Mouse (Mus musculus) adrenal gland, postnatal 36 days (tissue): ENCODE measurements around the gene Rnf212b. TPM values are rescaled to one million over a fixed set of nuclear protein-coding genes. Genes with fewer than 3 reads are reported as not detected.
A peak's percentile ranks its signal among the peaks of the same experiment; 100 is the strongest.

ENCODE experiments used
- DNase-seq, 2 experiments: peaks; one replicate each; pipeline ENCODE4 v3.0.0; 2021; ENCODE audit warnings: mixed read lengths in 1 of 2
- total RNA-seq, 2 experiments: library from RNA; stranded (reverse); gene quantifications; 2 replicates each; pipeline ENCODE4 v1.2.3; 2021

Rnf212b gene
- total RNA-seq, 2 experiments from 2014 or later = 0.43 to 0.56 TPM

DNA sequence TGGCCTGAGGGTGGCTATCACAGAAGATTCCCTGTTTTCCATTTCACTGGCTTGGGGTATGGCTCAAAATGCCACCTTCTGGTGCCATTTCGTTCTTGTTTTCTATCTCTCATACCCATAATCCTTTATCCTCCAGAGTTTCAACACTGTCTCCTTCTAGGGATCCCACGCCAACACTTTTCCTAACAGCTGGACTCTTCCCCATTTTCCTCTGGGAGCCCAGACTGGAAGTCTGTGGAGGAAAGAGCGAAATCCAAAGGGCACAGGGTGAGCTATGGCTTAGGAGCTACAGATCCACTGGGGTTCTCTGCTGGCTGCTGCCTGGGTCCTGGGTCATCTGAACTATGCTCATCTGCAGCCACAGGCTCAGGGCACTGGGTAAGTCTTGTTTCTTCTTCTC lies 60.2 kb downstream of the Rnf212b start:
- no peak for DNase-seq

DNA sequence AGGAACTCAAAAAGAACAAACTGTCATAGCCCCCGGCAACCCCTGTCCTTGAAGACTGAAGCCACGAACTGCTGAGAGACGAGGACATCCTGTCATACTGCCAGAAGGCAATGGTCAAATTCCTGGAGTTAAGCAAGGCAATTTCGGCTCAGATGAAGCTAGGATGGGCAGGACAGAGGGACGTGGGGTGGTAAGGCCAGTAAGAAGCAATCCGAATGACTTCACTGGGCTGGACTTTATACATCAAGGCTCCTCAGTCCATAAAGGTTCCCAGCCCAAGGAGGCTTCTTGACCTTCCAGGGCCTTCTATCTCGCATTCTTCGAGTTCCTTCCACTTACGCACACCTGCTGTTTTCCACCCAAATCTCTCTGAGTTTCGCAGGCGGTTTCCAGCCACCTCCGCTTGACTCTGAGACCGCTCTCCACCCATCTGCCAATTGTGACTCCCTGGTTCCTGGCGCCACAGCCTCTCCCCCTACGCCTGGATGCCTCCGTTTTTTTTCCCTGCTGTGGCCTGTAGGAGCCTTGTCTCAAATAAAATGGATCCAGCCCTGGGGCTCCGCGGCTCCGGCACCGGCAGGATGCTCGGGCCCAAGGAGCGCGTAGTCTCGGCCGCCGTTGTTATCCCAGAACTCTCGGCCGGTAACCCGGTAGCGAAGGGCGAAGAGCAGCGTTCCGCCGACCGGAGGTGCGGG lies 62.0 kb downstream of the Rnf212b start:
- DNase-seq = no peak

DNA sequence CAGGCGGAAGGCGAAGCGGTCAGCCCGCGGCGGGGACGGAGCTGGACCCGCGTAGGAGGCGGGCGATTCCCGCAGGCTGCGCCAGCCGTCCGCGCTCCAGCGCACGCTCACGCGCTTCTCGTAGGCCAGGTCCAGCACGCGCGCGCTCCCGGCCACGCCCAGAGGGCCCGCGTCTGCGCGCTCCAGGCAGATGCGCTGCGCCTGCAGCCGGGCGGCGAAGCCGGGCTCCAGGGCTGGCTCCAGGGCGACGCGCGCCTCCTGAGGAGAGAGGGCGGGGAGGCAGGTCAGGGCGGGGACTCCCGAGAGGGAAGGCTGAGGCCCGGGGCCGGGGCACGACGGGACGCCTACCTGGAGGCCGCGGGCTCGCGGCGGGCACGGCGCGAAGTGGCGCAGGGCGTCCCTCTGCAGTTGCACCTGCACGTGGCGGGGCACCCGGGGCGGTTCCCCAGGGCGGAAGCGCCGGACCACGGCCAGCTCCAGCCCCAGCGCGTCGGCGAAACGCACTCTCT lies 62.7 kb downstream of the Rnf212b start:
- peak; percentile 95 to 97 for DNase-seq

DNA sequence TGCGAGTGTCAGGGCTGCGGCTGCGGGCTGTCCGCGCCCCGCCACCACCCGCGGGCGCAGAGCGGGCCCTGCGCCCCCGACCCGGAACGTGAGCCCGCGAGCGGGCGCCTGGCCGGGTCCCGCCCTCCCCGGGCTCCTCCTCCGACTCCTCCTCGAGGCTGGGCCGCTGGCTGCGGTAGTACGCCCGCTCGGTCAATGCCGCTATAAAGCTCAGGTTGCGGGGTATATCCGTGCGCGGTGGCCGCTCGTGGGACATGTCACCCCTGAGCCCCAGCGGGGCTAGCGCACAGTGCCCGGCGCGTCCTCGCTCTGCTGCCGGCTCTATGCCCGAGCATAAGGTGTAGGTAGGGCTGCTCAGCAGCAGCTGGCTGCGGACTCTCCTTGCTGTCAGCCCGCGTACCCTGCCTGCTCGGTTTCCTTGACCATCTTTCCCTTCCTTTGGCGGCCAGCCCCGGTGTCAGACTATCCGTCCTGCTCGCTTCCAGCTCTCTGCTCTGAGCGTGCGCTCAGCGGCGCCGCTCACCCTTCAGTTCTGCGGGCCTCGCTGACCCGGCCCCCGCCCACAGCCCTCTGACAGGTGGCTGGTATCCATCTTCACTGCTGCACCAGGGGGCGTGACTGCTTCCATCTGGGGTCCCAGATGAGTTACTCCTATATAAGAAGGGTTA lies 63.2 kb downstream of the Rnf212b start, which contains the start of gene Ppp1r3e:
Gene Ppp1r3e, minus strand, starts transcription at position 503 of the 668 bp plus-strand sequence.
- peak; percentile 85 to 91 for DNase-seq

DNA sequence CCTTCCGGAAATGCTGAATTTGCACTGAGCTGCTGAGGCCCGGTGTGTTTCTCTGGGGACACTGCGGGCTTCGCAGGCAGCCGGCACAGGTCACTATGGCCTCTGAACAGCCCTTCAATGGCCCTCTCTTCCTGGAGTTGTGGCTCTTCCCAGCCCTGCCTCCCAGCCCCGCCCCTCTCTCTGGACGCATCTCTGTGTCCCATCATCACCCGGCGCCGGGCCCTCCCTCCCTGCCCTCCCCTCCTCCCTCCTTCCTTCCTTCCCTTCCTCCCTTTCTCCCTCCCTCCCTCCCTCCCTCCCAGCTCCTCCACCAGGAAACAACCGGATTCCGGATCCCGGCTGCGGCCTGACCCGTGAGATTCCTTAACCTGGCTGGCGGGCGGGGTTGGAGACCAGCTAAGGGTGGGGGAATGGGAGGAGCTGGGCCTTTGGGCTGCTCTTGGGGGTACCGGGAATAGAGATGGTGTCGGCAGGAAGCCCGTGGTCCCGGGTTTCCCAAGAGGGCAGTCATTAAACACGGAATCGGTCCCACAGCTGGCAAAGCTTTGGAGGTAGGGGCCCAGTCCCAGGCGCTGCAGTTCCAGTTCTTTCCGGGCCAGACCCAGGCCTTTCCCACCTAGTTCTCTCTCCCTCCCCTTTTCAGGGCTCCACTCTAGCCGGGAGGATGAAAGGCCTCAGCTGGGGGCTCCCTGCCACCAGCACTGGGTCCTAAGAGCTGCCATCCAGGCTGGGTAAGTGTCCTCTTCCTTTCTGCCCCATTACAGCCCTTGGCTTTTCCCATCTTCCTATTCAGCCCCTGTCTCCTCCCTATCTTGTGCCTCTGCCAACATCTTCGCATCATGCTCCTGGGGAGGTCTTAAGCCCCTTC lies 69.4 kb downstream of the Rnf212b start, which contains the start of the genes Bcl2l2 and Gm20521:
Gene Bcl2l2, plus strand, starts transcription at position 224 of the 868 bp plus-strand sequence.
Gene Gm20521, plus strand, starts transcription at position 288 of the 868 bp plus-strand sequence.
- peak; percentile 89 to 94 for DNase-seq

DNA sequence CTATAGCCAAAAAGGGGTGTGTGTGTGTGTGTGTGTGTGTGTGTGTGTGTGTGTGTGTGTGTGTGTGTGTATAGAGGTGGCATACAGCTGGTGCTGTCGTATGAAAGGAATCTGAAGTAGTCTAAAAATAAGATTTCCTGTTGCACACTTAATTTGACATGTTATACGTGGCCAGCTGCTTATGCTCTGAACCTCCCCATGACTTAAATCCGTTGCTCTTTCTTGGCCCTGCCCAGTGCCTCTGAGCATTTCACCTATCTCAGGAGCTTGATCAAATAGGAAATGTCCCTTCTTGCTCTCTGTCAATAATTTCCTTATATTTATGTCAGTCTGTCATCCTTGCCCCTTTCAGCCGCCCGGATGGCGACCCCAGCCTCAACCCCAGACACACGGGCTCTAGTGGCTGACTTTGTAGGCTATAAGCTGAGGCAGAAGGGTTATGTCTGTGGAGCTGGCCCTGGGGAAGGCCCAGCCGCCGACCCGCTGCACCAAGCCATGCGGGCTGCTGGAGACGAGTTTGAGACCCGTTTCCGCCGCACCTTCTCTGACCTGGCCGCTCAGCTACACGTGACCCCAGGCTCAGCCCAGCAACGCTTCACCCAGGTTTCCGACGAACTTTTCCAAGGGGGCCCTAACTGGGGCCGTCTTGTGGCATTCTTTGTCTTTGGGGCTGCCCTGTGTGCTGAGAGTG lies 70.2 kb downstream of the Rnf212b start:
- DNase-seq = no peak

DNA sequence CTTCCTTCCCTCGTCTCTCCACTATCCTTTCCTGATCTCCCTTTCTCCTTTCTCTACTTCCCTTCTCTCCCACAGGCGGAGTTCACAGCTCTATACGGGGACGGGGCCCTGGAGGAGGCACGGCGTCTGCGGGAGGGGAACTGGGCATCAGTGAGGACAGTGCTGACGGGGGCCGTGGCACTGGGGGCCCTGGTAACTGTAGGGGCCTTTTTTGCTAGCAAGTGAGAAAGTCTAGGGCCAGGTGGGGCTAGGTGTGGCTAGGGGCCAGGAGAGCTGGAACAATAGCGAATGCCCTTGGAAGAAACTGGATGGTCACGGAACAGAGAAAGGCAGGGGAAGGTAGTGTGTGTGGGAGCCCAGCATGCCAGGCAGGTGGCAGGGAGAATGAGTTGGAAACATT lies 71.4 kb downstream of the Rnf212b start:
- no peak for DNase-seq

DNA sequence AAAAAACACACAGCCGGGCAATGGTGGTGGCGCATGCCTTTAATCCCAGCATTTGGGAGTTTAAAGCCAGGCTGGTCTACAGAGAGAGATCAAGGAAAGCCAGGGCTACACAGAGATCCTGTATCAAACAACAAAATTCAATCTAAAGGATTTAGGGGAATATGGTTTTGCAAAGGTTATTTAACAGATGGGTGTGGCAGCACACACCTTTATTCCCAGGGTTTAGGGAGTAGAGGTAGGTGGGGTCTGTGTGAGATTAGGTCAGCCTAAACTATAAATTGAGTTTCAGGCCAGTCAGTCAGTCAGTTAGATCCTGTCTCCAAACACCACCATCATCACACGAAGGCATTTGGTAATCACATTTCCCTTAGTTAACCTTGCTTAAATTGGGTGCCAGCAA lies 78.3 kb downstream of the Rnf212b start, which contains the start of gene Pabpn1:
Gene Pabpn1, plus strand, starts transcription at position 301 of the 400 bp plus-strand sequence.
- DNase-seq = no peak

DNA sequence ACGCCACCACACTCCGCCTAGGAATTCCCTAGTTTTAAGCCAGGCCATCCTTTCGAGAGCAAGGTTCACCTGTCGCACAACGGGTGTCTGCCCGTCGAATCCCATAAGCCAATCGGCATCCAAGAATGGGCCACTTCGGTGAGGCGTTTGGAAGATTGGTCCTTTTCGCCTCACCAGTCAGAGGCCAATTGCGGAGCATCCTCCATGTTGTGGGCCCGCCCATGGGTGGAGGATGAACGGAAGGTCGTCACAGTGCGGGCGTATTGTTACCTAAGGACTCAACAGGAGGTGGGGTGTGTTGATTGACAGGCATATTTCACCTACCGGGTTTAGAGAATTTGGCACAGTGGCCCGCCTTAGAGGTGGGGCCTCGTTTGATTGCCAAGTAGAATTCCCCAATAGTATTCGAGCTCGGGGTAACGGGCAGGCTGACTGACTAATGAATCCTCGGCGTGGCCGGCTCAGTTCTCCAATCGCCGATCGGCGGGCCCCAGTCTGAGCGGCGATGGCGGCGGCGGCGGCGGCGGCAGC lies 79.8 kb downstream of the Rnf212b start:
- DNase-seq = peak; percentile 96 to 97

DNA sequence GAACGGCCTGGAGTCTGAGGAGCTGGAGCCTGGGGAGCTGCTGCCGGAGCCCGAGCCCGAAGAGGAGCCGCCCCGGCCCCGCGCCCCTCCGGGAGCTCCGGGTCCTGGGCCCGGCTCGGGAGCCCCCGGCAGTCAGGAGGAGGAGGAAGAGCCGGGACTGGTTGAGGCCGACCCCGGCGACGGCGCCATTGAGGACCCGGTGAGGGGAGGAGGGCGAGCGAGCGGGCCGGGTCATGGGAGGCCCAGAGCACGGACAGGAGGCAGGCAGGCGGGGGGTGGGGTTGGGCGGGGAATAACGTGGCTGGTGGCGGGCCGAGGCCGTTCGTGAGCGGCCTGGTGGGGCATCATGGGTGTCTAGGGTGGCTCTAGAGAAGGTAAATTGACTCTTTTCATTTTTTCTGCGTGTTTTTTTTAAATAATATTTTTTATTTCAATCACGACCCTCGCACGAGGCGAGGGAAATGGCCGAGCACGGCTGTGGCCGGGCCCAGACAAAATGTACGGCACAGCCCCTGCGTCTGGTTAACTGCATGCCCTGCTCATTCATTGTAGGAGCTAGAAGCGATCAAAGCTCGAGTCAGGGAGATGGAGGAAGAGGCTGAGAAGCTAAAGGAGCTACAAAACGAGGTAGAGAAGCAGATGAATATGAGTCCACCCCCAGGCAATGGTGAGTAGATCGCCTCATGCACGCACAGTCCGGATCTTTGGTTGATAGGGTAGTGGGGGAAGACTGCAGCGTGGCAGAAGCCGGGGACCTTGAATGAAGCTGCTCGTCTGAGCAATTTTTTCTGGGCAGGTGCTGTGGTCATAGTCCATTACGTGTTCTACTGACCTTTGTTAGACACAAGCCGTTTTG lies 80.6 kb downstream of the Rnf212b start:
- peak; percentile 77 to 82 for DNase-seq

DNA sequence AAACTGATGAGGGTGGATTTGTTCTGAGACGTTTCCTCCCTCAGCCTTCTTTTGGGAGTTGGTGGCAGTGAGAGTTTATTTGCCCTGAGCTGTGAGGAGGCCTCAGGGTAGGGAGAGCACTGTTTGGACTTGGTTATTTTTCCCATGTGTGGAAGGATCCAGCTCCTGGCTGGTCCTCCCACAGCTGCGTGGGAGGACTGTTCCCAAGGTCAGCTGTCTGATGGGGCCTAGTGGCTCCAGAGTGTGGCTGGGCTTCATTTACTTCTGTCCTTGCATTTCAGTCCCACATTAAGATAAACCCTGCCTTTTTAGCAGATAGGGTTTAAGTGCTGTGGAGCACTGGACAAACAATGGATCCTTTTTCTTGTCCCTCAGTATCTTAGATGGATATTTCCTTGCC lies 83.5 kb downstream of the Rnf212b start:
- DNase-seq = no peak

DNA sequence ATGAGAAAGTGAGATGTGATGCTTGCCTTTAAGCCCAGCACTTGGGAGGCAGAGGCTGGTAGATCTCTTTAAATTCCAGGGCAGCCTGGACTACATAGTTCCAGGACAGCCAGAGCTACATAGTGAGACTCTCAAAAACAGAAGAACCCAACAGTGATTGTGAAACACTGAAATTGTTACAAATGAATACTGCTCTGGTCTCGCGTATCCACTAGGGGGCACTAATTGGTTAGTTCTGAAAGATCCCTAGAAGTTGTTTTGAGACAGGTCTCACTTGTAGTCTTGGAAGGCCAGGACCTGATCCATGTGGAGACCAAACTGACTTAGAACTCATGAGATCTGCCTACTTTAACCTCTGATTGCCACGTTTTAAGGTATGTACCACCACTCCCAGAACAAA lies 86.4 kb downstream of the Rnf212b start:
- DNase-seq = peak; percentile 58 to 70

DNA sequence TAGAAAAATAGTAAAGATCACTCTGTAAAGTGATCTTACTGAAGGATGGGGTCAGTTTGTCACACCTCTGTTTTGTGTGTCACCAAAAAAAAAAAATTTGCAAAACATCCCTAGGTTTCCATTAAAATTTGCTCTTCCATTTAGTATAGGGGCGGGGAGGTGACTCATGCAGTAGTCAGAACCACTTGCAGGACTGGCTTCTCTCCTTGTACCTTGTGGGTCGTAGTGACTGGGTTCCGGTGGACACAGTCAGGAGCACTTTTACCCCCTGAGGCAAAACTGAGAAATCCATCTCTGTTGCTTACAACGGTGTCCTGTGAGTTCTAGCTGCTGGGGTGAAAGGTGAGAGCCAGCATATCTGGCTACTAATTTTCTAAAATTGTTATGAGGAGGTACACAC lies 89.7 kb downstream of the Rnf212b start:
- DNase-seq = no peak

Other genes starting within 250 kb of the Rnf212b start
- 10 to 100 TPM; 17.5 to 24.8 TPM for gene Ajuba, start 236.6 kb upstream of the Rnf212b start, total RNA-seq
- gene 4931414P19Rik, start 208.1 kb upstream of the Rnf212b start, total RNA-seq = 1 to 10 TPM; 4.3 to 6.0 TPM
- gene Psmb5, start 196.1 kb upstream of the Rnf212b start, total RNA-seq = 100 to 1,000 TPM; 347 to 407 TPM
- not detected for gene Psmb11, start 192.7 kb upstream of the Rnf212b start, total RNA-seq
- not detected for gene Gm17606, start 173.2 kb upstream of the Rnf212b start, total RNA-seq
- gene Cdh24, start 172.8 kb upstream of the Rnf212b start, total RNA-seq = 1 to 10 TPM in 1 of 2 experiments, under 1 TPM in 1; 0.95 to 1.4 TPM
- 10 to 100 TPM; 40.6 to 42.1 TPM for gene 1700123O20Rik, start 127.9 kb upstream of the Rnf212b start, total RNA-seq
- gene Acin1, start 127.2 kb upstream of the Rnf212b start, total RNA-seq = 100 to 1,000 TPM; 140 to 178 TPM
- under 1 TPM in 1 of 2 experiments, not detected in 1; 0.23 TPM for gene Gm29776, start 115.3 kb upstream of the Rnf212b start, total RNA-seq
- not detected for gene Cebpe, start 102.0 kb upstream of the Rnf212b start, total RNA-seq
- gene Slc7a8, start 32.2 kb upstream of the Rnf212b start, total RNA-seq = 10 to 100 TPM; 28.1 to 56.8 TPM
- gene Homez, start 56.8 kb downstream of the Rnf212b start, total RNA-seq = 10 to 100 TPM; 12.2 to 16.5 TPM
- gene Ppp1r3e, start 63.4 kb downstream of the Rnf212b start, total RNA-seq = 10 to 100 TPM; 17.8 to 19.2 TPM
- gene Bcl2l2, start 69.2 kb downstream of the Rnf212b start, total RNA-seq = 10 to 100 TPM; 54.3 to 57.2 TPM
- gene Gm20521, start 69.3 kb downstream of the Rnf212b start, total RNA-seq = 1 to 10 TPM in 1 of 2 experiments, not detected in 1; 2.0 TPM
- 100 to 1,000 TPM; 167 to 173 TPM for gene Pabpn1, start 78.4 kb downstream of the Rnf212b start, total RNA-seq
- 10 to 100 TPM; 28.0 to 37.6 TPM for gene Slc22a17, start 99.0 kb downstream of the Rnf212b start, total RNA-seq
- 1 to 10 TPM; 2.5 to 3.0 TPM for gene Efs, start 112.0 kb downstream of the Rnf212b start, total RNA-seq
- not detected for gene Il25, start 118.6 kb downstream of the Rnf212b start, total RNA-seq
- under 1 TPM; 0.46 to 0.83 TPM for gene Cmtm5, start 122.1 kb downstream of the Rnf212b start, total RNA-seq
- not detected for gene Myh6, start 152.8 kb downstream of the Rnf212b start, total RNA-seq
- not detected for gene Gm17428, start 162.8 kb downstream of the Rnf212b start, total RNA-seq
- gene Myh7, start 180.5 kb downstream of the Rnf212b start, total RNA-seq = under 1 TPM in 1 of 2 experiments, not detected in 1; 0.49 TPM
- 10 to 100 TPM; 34.6 to 44.8 TPM for gene Ngdn, start 201.3 kb downstream of the Rnf212b start, total RNA-seq